20 mouse cellular contexts compared by ENCODE assay signal in genomic region chr8:106159876-106160275, GRCm38 (mm10). TPM values are rescaled to one million over a fixed set of nuclear protein-coding genes. Genes with fewer than 3 reads are reported as not detected.
"Had no signal": no experiment of that assay in that cellular context is flagged by ENCODE, and none has a peak within 500 bp of the region (broad histone marks: within the 10 kb centered on the region; RNA-seq: fewer than 3 reads in every experiment).

No protein-coding gene starts in this region.

- H3K4me3 ChIP-seq: lung, embryonic 15.5 days; megakaryocyte, embryonic 14.5 days; midbrain, embryonic 12.5 days; midbrain, embryonic 15.5 days; neural tube, embryonic 12.5 days; stomach, embryonic 15.5 days had no signal

- DNase-seq: liver, postnatal 0 days; lung, adult 2 months; lung, postnatal 14 days; lung, postnatal 36 days; right cerebral cortex, postnatal 14 days; thymus, adult 2 months; thymus, postnatal 25 days; thymus, postnatal 4 days had no signal

- H3K9me3 ChIP-seq: lung, embryonic 15.5 days; megakaryocyte, embryonic 14.5 days; midbrain, embryonic 12.5 days; midbrain, embryonic 15.5 days; neural tube, embryonic 12.5 days; stomach, embryonic 15.5 days had no signal

- H3K27ac ChIP-seq: lung, embryonic 15.5 days; macrophage; midbrain, embryonic 12.5 days; midbrain, embryonic 15.5 days; neural tube, embryonic 12.5 days; stomach, embryonic 15.5 days; stomach, postnatal 0 days had no signal

- H3K9ac ChIP-seq: liver, postnatal 0 days; lung, embryonic 15.5 days; midbrain, embryonic 12.5 days; midbrain, embryonic 15.5 days; neural tube, embryonic 12.5 days; stomach, embryonic 15.5 days had no signal

- H3K27me3 ChIP-seq: lung, embryonic 15.5 days; megakaryocyte, embryonic 14.5 days; midbrain, embryonic 12.5 days; midbrain, embryonic 15.5 days; neural tube, embryonic 12.5 days; stomach, embryonic 15.5 days had no signal

- H3K4me1 ChIP-seq: lung, embryonic 15.5 days; midbrain, embryonic 12.5 days; midbrain, embryonic 15.5 days; neural tube, embryonic 12.5 days; stomach, embryonic 15.5 days had no signal

RNA-seq across cellular contexts. Expression of gene Esrp2, which starts 23.1 kb away (rescaled TPM):
- total RNA-seq: megakaryocyte progenitor cell, adult 5-6 weeks; monocyte, adult 5-6 weeks; neutrophil, adult 5-6 weeks had no signal
- polyA plus RNA-seq: macrophage; neural tube, embryonic 14.5 days had no signal
